Mouse (Mus musculus): ENCODE measurements around the gene Neurl1a. TPM values are rescaled to one million over a fixed set of nuclear protein-coding genes. Genes with fewer than 3 reads are reported as not detected.

Gene Neurl1a
- polyA plus RNA-seq, 1 experiment, result 3.7 TPM

DNA sequence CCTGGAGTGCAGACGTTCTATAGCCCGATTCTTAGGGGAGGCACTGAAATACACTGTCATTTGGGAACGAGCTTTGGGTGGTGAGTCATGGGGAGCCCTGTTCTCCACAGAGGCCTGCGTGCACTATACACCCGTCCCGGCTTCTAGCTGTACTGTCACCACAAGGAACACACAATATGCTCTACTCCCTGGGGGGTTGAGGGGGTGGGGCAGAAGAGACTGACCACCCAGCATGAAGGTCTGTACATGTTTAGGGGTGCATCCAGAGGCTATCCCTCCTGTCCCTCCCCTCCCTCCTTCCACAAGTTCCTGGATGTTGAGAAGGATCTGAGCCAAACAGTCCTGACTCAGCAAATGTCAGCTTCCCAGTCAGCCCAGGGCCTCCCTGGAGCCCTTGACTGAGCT is 103.4 kb downstream of the Neurl1a start:
- no peak overlapping the region for H3K4me3 ChIP-seq (ENCODE audit: insufficient read depth, poor library complexity, severe bottlenecking)
- TF ChIP-seq USF1 (IDR thresholded peaks at IDR 0.05; ENCODE audit: low read depth), result no peak
- TF ChIP-seq CTCF (IDR thresholded peaks at IDR 0.05; ENCODE audit: control insufficient read depth, insufficient read depth, insufficient read length), result no peak
- TF ChIP-seq MYOD1 (IDR thresholded peaks at IDR 0.05; ENCODE audit: control insufficient read depth, insufficient read length, low read depth), result no peak
- no peak for TF ChIP-seq MYOG (IDR thresholded peaks at IDR 0.05; ENCODE audit: control insufficient read depth, extremely low read depth, insufficient read length)
- TF ChIP-seq CEBPB (IDR thresholded peaks at IDR 0.05; ENCODE audit: low read depth), result no peak
- TF ChIP-seq FOSL1 (IDR thresholded peaks at IDR 0.05; ENCODE audit: insufficient read depth, low read length, poor library complexity, severe bottlenecking), result no peak
- TF ChIP-seq MAX (IDR thresholded peaks at IDR 0.05), result no peak
- H3K27me3 ChIP-seq (ENCODE audit: control insufficient read depth, insufficient read depth, insufficient read length), result no peaks in the 10 kb centered on the region
- H3ac ChIP-seq (ENCODE audit: control insufficient read depth, insufficient read length, low read depth), result no peak overlapping the region
- H3K36me3 ChIP-seq (ENCODE audit: control insufficient read depth, insufficient read depth), result peaks cover 76% of the 10 kb centered on the region
- no peaks in the 10 kb centered on the region for H3K79me3 ChIP-seq (ENCODE audit: low read depth)
- H3K79me2 ChIP-seq (ENCODE audit: control insufficient read depth, insufficient read depth), result no peaks in the 10 kb centered on the region

DNA sequence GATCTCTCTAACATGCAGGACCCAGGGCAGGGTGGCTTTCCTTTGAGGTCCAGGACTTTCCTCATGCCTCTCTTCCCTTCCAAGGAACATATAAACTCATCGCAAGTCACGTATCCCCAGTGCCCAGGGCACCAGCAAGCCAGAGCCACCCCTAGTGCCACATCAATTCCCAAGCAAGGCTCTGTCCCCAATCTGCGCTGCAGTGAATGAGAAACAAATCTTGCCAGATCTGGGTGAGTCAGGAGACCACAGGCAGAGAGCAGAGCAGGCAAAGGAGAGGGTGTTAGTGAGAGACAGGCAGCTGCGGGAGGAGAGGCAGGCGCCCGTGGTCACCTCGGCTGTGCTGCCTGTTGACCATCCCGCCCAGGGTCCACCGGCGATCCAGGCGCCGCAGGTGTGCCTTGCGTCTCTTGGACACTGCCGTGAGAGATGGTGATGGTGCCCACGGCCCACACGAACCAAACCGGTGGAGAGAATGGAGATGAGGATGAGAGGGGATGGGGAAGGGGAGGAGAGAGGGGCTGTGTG is 104.1 kb downstream of the Neurl1a start:
- H3K36me3 ChIP-seq (ENCODE audit: control insufficient read depth, insufficient read depth), result peaks cover 69% of the 10 kb centered on the region
- H3K27me3 ChIP-seq (ENCODE audit: control insufficient read depth, insufficient read depth, insufficient read length), result no peaks in the 10 kb centered on the region
- no peak overlapping the region for H3K4me3 ChIP-seq (ENCODE audit: insufficient read depth, poor library complexity, severe bottlenecking)
- H3K79me2 ChIP-seq (ENCODE audit: control insufficient read depth, insufficient read depth), result no peaks in the 10 kb centered on the region
- no peak overlapping the region for H3ac ChIP-seq (ENCODE audit: control insufficient read depth, insufficient read length, low read depth)
- TF ChIP-seq MAX (IDR thresholded peaks at IDR 0.05) (no peak), MYOD1 (IDR thresholded peaks at IDR 0.05; ENCODE audit: control insufficient read depth, insufficient read length, low read depth) (no peak), FOSL1 (IDR thresholded peaks at IDR 0.05; ENCODE audit: insufficient read depth, low read length, poor library complexity, severe bottlenecking) (no peak), CTCF (IDR thresholded peaks at IDR 0.05; ENCODE audit: control insufficient read depth, insufficient read depth, insufficient read length) (no peak), USF1 (IDR thresholded peaks at IDR 0.05; ENCODE audit: low read depth) (no peak), MYOG (IDR thresholded peaks at IDR 0.05; ENCODE audit: control insufficient read depth, extremely low read depth, insufficient read length) (no peak), CEBPB (IDR thresholded peaks at IDR 0.05; ENCODE audit: low read depth) (no peak)
- no peaks in the 10 kb centered on the region for H3K79me3 ChIP-seq (ENCODE audit: low read depth)

GRCm38 (mm10) chr19:47285581-47285980 is 107.0 kb downstream of the Neurl1a start:
- H3ac ChIP-seq (ENCODE audit: control insufficient read depth, insufficient read length, low read depth), result no peak overlapping the region
- H3K27me3 ChIP-seq (ENCODE audit: control insufficient read depth, insufficient read depth, insufficient read length), result no peaks in the 10 kb centered on the region
- peaks cover 20% of the 10 kb centered on the region for H3K79me2 ChIP-seq (ENCODE audit: control insufficient read depth, insufficient read depth)
- H3K79me3 ChIP-seq (ENCODE audit: low read depth), result peaks cover 8% of the 10 kb centered on the region
- no peak overlapping the region for H3K4me3 ChIP-seq (ENCODE audit: insufficient read depth, poor library complexity, severe bottlenecking)
- TF ChIP-seq FOSL1 (IDR thresholded peaks at IDR 0.05; ENCODE audit: insufficient read depth, low read length, poor library complexity, severe bottlenecking) (no peak), CTCF (IDR thresholded peaks at IDR 0.05; ENCODE audit: control insufficient read depth, insufficient read depth, insufficient read length) (no peak), USF1 (IDR thresholded peaks at IDR 0.05; ENCODE audit: low read depth) (no peak), CEBPB (IDR thresholded peaks at IDR 0.05; ENCODE audit: low read depth) (no peak), MAX (IDR thresholded peaks at IDR 0.05) (no peak), MYOD1 (IDR thresholded peaks at IDR 0.05; ENCODE audit: control insufficient read depth, insufficient read length, low read depth) (no peak), MYOG (IDR thresholded peaks at IDR 0.05; ENCODE audit: control insufficient read depth, extremely low read depth, insufficient read length) (no peak)
- H3K36me3 ChIP-seq (ENCODE audit: control insufficient read depth, insufficient read depth), result peaks cover 48% of the 10 kb centered on the region

GRCm38 (mm10) chr19:47286886-47287450 is 108.3 kb downstream of the Neurl1a start:
- Histone ChIP-seq H3K4me3 (ENCODE audit: insufficient read depth, poor library complexity, severe bottlenecking) (no peak overlapping the region), H3K36me3 (ENCODE audit: control insufficient read depth, insufficient read depth) (peaks cover 36% of the 10 kb centered on the region), H3ac (ENCODE audit: control insufficient read depth, insufficient read length, low read depth) (no peak overlapping the region), H3K79me3 (ENCODE audit: low read depth) (peaks cover 9% of the 10 kb centered on the region), H3K27me3 (ENCODE audit: control insufficient read depth, insufficient read depth, insufficient read length) (no peaks in the 10 kb centered on the region), H3K79me2 (ENCODE audit: control insufficient read depth, insufficient read depth) (peaks cover 31% of the 10 kb centered on the region)
- TF ChIP-seq CEBPB (IDR thresholded peaks at IDR 0.05; ENCODE audit: low read depth), result no peak
- TF ChIP-seq USF1 (IDR thresholded peaks at IDR 0.05; ENCODE audit: low read depth), result no peak
- TF ChIP-seq CTCF (IDR thresholded peaks at IDR 0.05; ENCODE audit: control insufficient read depth, insufficient read depth, insufficient read length), result no peak
- no peak for TF ChIP-seq MYOG (IDR thresholded peaks at IDR 0.05; ENCODE audit: control insufficient read depth, extremely low read depth, insufficient read length)
- no peak for TF ChIP-seq MYOD1 (IDR thresholded peaks at IDR 0.05; ENCODE audit: control insufficient read depth, insufficient read length, low read depth)
- no peak for TF ChIP-seq MAX (IDR thresholded peaks at IDR 0.05)
- no peak for TF ChIP-seq FOSL1 (IDR thresholded peaks at IDR 0.05; ENCODE audit: insufficient read depth, low read length, poor library complexity, severe bottlenecking)

GRCm38 (mm10) chr19:47291307-47292080 is 112.9 kb downstream of the Neurl1a start:
- Histone ChIP-seq H3ac (ENCODE audit: control insufficient read depth, insufficient read length, low read depth) (no peak overlapping the region), H3K36me3 (ENCODE audit: control insufficient read depth, insufficient read depth) (peaks cover 9% of the 10 kb centered on the region), H3K79me3 (ENCODE audit: low read depth) (peaks cover 19% of the 10 kb centered on the region), H3K79me2 (ENCODE audit: control insufficient read depth, insufficient read depth) (peaks cover 74% of the 10 kb centered on the region), H3K4me3 (ENCODE audit: insufficient read depth, poor library complexity, severe bottlenecking) (no peak overlapping the region), H3K27me3 (ENCODE audit: control insufficient read depth, insufficient read depth, insufficient read length) (no peaks in the 10 kb centered on the region)
- TF ChIP-seq CTCF (IDR thresholded peaks at IDR 0.05; ENCODE audit: control insufficient read depth, insufficient read depth, insufficient read length) (no peak), MAX (IDR thresholded peaks at IDR 0.05) (no peak), CEBPB (IDR thresholded peaks at IDR 0.05; ENCODE audit: low read depth) (no peak), MYOD1 (IDR thresholded peaks at IDR 0.05; ENCODE audit: control insufficient read depth, insufficient read length, low read depth) (no peak), MYOG (IDR thresholded peaks at IDR 0.05; ENCODE audit: control insufficient read depth, extremely low read depth, insufficient read length) (no peak), USF1 (IDR thresholded peaks at IDR 0.05; ENCODE audit: low read depth) (no peak), FOSL1 (IDR thresholded peaks at IDR 0.05; ENCODE audit: insufficient read depth, low read length, poor library complexity, severe bottlenecking) (no peak)

Data from C2C12 (cell line).